Mouse (Mus musculus) hematopoietic multipotent progenitor cell, adult 10-12 weeks (in vitro differentiated cells): ENCODE data around the gene Psors1c2. TPM values are rescaled to one million over a fixed set of nuclear protein-coding genes. Genes with fewer than 3 reads are reported as not detected.

Experiments
- polyA plus RNA-seq: library from polyadenylated mRNA; stranded (reverse); fragments of >175 nt; gene quantifications from 2 replicates; pipeline ENCODE4 v1.2.3, GENCODE M21; 2012; ENCODE audit warnings: low replicate concordance

Gene Psors1c2
- polyA plus RNA-seq: not detected in 2 replicates

GRCm38 (mm10) chr17:35532901-35533300, at the start of gene Psors1c2:
TSS of gene Psors1c2 (plus strand) at chr17:35533201.

GRCm38 (mm10) chr17:35505776-35506175, 27.2 kb upstream of the Psors1c2 start, which contains the start of gene Pou5f1:
TSS of gene Pou5f1 (plus strand) at chr17:35506018.

GRCm38 (mm10) chr17:35516652-35517500, 16.1 kb upstream of the Psors1c2 start, which contains the start of the genes Tcf19 and Cchcr1:
TSS of gene Tcf19 (minus strand) at chr17:35516824.
TSS of gene Cchcr1 (plus strand) at chr17:35517100.

GRCm38 (mm10) chr17:35551881-35552414, 18.9 kb downstream of the Psors1c2 start, which contains the start of gene Cdsn:
TSS of gene Cdsn (plus strand) at chr17:35552128.

GRCm38 (mm10) chr17:35567150-35567549, 34.1 kb downstream of the Psors1c2 start, which contains the start of gene 2300002M23Rik:
TSS of gene 2300002M23Rik (plus strand) at chr17:35567450.

Other genes starting within 250 kb of the Psors1c2 start
- 21.1 and 21.9 TPM in 2 replicates for gene H2-Q1, start 212.8 kb upstream of the Psors1c2 start, polyA plus RNA-seq
- gene H2-Q2, start 191.0 kb upstream of the Psors1c2 start, polyA plus RNA-seq: 3.7 and 12.2 TPM in 2 replicates
- 331 and 730 TPM in 2 replicates for gene H2-Q4, start 153.6 kb upstream of the Psors1c2 start, polyA plus RNA-seq
- gene H2-Q6, start 108.4 kb upstream of the Psors1c2 start, polyA plus RNA-seq: 245 and 559 TPM in 2 replicates
- gene H2-Q7, start 94.0 kb upstream of the Psors1c2 start, polyA plus RNA-seq: 90.4 and 146 TPM in 2 replicates
- 8.2 and 27.0 TPM in 2 replicates for gene H2-Q10, start 63.1 kb upstream of the Psors1c2 start, polyA plus RNA-seq
- not detected in 2 replicates for gene Pou5f1, start 27.2 kb upstream of the Psors1c2 start, polyA plus RNA-seq
- 21.6 and 39.6 TPM in 2 replicates for gene Tcf19, start 16.4 kb upstream of the Psors1c2 start, polyA plus RNA-seq
- 6.7 and 8.3 TPM in 2 replicates for gene Cchcr1, start 16.1 kb upstream of the Psors1c2 start, polyA plus RNA-seq
- gene Cdsn, start 18.9 kb downstream of the Psors1c2 start, polyA plus RNA-seq: 0.04 and 0.15 TPM in 2 replicates
- gene 2300002M23Rik, start 34.2 kb downstream of the Psors1c2 start, polyA plus RNA-seq: 0.59 TPM in 1 of 2 replicates, not detected in the other
- not detected in 2 replicates for gene Sfta2, start 68.3 kb downstream of the Psors1c2 start, polyA plus RNA-seq
- not detected in 2 replicates for gene Gm9573, start 93.4 kb downstream of the Psors1c2 start, polyA plus RNA-seq
- not detected in 2 replicates for gene Mucl3, start 110.5 kb downstream of the Psors1c2 start, polyA plus RNA-seq
- 46.5 and 99.2 TPM in 2 replicates for gene Vars2, start 134.4 kb downstream of the Psors1c2 start, polyA plus RNA-seq
- 8.3 and 11.4 TPM in 2 replicates for gene Gtf2h4, start 140.5 kb downstream of the Psors1c2 start, polyA plus RNA-seq
- 16.9 and 62.8 TPM in 2 replicates for gene Ddr1, start 171.4 kb downstream of the Psors1c2 start, polyA plus RNA-seq